Mouse (Mus musculus) cerebellum, adult 8-10 months (tissue): ENCODE results near the gene Nhsl2.

ENCODE experiments used
- DNase-seq: peaks from one replicate; pipeline ENCODE4 v3.0.0; 2022

The Nhsl2 gene

DNA sequence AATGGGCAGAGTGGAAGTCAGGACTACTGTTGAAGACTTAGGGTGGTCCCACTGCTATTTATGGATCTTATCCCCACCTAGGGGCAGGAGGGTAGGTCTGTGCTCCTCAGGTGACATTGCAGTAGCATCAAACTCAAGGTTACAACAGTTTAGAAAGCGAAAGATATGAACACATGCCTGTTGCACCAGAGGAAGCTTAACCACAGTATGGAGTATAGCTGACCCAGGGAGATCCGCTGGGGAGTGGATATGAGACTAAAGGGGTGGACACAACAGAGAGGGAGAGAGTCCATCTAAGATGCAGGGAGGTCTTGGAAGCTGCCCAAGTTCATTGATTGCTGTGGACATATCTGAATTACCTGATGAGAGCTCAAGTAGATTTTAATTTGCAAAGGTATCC, 204.2 kb downstream of the Nhsl2 start:
- no peak for DNase-seq

DNA sequence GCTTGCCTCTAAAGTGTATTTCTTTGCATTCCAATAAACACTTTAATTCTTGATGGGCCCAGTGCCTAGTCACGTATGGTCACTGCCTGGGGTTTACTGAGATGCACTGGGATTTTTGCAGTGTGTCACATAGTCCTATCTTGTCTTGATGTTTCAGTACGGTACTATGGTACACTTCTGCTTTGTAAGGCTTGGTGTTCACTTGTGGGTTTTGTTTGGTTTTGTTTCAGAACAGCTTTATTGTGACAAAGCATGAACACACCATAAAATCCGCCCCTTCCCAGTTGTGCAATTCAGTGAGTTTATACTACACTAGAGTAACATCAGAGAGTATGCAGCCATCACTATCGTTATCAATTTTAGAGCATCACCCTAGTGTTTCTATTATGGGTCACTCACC, 204.8 kb downstream of the Nhsl2 start:
- no peak for DNase-seq

DNA sequence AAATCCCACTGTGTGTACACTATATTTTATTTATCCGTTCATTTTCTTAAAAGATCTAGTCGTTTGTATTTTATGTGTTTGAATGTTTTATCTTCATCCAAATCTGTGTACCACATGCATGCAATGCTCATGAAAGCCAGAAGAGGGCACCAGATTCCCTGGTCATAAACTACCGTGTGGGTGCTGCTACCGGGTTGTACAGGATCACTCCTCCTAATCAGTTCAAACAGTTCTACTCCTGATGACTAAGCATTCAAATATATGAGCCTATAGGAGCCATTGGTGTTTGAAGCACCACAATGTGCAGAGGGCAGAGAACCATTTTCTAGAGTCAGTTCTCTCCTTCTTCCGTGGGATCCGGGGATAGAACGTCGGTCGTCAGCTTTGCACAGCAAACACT, 210.3 kb downstream of the Nhsl2 start:
- no peak for DNase-seq

DNA sequence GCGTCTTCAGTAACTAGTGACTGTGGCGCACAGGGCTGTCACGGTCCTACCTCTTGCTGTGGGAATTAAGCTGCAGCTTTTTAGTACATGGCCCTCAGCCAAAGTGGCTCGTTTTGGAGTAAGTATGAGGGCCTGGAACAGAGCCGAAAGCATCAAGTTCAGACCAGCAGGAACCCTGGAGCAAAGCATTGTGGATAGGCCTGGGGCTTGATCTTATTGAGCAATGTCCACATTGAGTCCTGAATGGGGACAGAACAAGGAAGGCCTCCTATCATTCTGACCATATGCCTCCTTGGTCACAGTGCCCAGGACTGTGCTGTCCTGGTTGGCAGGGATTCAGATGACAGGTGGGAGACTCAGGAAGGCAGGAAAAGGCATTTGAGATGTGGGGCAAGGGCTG, 211.1 kb downstream of the Nhsl2 start:
- peak; percentile 81 for DNase-seq

DNA sequence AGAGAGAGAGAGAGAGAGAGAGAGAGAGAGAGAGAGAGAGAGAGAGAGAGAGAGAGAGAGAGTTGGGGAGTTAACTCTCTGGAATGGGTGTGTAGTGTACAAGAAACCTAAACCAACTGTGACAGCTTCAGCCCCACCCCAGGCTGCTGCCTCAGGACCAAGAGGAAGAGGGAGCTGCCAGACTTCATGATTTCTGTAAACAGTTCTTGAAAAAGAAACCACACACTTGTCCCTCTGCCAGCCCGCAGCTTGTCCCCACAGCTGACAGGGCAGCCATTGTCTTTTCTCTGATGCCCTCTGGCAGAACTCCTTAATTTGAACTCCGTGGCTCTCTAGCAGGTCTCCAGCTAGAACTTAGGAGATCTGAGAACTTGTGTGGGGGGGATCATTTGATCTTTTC, 211.7 kb downstream of the Nhsl2 start:
- DNase-seq, result peak; percentile 33

DNA sequence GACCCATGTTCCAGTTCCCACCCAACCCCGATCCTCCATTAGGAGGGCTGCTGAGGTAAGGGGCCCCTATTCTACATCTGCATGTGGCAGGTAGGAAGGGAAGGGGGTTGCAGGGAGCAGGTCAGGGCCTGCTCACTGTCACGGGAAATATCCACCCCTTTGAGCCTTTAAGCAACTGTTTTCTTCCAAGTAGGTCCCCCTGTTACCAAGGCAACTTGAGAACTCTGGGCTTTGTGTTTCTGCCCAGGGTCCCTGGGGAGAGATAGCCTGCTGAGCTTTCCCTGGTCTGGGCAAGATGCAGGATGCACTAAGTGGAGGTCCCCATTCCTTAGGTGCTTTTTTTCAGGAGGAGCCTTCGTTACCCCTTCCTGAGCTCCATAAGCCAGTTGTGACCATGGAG, 214.9 kb downstream of the Nhsl2 start:
- DNase-seq, result no peak

DNA sequence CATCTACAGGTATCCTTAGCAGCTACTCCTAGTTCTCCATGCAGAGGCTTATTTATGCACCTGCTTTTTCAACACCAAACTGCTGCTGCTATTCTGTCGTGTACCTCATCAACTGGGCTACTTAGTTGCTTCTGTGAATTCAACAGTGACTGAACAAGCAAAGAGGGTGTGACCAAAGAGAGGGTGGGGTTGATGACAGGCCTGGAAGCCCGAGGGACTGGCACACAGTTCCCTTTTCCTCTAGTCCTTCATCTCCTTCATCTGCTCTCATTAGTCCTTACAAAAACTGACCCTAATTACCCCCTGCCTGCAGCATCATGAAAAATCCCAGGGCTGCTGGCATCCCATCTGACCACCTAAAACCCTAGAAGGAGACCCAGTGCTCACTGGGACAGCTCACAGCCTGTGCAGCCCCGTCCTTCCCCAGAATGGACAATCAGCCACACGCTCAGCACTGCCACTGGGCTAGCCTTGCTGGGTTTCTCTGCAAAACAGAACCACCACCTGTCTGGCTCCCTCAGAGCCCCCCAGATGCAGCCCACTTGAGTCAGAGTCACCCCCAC, 216.1 kb downstream of the Nhsl2 start:
- no peak for DNase-seq

DNA sequence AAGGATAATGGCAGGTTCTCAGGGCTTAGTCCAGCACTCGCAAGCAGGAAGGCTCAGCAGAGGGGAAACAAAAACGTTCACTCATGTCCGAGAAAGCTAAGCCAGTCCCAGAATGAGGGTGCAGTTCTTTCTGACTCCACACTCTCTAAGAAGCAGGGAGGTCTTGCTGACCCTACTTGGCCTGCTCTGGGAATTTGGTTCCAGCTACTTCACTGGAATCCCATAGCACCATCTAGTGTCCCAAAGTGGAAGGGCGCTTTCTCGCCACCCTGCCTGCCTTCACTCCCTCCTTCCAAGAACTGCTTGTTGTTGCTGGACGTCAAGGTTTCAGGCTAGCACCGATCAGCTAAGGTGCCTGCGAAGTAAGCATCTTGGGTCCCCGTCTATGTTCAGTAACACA, 216.9 kb downstream of the Nhsl2 start:
- peak; percentile 79 for DNase-seq

DNA sequence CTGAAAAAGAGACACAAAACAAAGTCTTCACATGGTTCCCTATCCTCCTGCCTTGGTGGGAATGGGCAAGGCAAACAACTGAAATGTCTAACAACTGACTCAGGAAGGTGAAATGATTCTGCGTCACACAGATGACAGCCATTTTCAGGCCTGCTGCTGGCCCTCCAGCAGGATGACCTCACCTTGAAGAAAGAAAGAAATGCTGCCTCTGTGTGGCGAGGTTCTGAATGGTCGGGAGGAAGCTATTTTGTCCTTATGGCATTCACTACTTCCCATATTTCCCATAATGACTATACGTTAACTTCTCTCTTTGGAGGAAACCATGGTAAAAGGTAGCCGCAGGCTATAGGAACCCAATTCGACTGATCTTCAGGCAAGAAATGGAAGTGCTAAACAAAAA, 217.9 kb downstream of the Nhsl2 start:
- DNase-seq, result peak; percentile 26

DNA sequence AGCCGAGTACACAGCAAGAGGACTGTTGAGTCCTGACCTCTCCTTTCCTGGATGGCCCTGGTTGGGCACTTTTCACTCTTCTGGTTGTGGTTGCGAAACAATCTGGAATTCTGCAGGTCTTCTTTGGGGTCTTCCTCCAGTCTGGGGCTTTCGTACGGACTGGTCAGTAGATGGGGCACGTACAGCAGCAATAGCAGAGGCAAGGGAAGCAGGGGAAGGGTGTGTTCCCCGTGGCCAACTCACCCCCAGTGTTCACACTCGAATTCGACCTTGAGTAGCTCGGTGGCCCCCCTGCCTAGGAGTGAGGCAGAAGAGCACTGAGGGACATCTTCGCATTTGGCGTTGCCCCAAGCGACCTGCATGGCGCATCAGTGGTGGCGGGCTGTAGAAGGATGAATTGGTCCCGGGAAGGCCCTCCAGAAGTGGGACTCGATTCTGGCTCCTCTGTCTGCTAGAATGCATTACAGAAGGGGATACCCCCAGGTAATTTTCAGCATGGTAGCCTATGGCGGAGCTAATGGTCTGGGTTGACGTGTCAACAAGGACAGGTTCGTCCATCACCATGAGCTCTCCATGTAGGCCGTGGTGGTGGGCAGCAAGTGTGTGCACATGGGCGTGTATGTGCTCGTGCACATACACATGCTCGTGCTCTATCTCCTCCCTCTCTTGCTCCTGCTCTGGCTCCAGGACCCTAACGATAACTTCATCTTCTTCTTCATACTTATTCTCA, 219.8 kb downstream of the Nhsl2 start:
- DNase-seq, result no peak

DNA sequence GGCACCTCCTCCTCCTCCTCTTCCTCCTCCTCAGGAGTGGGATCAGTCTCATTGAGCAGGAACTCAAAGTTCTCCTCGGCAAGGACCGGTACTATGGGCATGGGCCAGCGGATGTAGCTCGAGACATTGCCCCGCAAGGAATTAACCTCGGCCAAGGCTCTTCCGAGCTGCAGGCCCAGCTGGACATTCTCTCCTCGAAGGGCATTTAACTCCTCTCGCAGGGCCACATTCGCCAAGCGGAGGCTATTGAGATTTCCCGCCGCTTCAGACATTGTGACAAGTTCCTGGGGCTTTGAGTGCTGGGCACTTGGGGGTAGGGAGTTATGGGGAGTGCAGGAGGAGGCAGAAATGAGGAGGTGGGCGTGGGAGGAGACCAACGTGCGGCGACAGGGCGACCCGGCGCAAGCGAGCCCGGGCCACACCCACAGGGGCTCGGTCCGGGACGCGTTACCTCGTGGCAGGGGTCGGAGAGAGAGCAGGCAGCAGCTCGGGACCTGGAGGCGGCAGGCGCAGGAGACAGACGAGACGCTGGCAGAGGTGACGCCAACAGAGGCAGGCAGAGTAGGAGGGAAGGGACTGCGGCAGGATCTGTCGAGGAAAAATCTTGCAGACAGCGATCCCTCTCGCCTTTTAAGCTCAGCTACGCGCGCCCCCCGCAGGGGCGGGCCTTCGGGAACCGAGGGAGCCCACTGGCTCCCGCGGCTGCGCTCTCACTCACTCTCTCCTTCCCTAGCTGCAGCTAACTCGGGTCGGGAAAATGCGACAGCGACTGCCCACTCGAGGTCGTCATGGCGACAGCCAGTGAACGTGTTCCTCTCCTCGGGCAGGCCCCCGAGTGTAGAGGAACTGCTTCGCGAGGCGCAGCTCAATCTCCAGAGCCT, 221.6 kb downstream of the Nhsl2 start, which contains the start of gene Rtl5:
TSS of gene Rtl5 (minus strand) at position 714 of the 881 bp plus-strand sequence.
- peak; percentile 30 for DNase-seq

DNA sequence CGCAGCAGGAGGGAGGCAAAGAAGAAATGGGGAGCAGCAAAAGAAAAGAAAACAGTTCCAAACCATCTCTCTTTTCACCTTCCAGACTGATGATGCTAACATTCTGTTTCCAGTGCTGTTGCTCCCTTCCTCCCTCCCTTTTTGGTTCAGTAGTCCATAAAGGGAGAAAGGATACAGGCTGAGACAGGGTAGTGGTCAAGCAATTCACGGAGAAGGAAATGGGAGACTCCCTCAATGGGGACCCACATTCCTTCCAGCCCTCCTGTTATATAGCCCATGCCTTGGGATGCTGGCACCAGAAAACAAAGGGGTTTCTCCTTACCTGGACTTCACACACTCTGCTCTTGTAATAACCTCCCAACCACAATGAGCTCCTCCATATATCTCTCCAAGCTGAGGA, 222.3 kb downstream of the Nhsl2 start:
- DNase-seq, result no peak

DNA sequence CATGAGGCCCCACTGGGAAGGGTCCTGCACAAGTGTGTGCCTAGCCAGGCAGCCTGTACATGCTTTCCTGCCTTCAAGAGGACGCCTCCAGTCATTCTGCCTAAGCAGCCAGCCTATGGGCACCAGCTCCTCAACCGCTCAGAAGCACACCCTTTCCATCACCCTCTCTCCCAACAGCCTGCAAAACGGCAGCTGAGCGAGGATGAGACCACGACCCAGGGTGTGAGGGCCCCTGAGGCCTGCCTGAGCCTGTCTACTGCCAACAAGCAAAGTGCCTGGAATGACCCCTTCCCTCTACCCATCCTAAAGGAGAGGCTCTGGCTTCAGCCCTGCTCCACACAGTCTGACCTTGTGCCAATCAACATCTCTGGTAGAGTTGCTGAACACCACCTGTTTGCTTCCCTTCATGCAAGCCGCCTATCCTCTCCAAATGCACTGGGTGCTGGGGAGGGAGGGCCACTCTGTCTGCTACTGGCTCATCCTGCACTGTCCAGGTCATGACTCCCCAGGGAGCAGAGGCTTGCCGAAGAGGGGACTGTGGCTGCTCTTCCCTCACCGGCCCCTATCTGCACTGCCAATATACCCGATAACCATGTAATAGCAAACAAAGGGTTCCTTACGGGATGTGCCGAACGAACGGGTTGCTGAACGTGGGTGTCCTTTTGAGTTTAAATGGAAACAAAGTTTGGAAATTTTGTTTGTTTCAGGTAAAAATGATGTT, 224.6 kb downstream of the Nhsl2 start:
- DNase-seq, result no peak

DNA sequence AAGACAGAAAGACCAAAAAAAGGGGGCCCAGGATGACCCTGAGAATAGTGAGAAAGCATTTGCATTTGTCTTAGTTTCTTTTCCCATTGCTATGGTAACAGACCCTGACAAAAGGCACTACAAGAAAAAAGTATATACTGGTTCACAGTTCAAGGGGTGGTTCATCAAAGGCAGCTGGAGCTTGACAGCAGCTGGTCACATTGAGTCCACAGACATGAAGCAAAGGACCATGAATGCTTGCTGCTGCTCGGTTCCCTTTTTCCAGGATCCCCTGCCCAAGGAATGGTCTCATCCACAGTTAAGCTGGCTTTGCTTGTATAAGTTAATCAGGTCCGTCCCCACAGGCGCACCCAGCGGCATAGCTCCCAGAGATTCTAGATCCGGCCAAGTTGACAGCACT, 225.2 kb downstream of the Nhsl2 start:
- DNase-seq, result no peak

DNA sequence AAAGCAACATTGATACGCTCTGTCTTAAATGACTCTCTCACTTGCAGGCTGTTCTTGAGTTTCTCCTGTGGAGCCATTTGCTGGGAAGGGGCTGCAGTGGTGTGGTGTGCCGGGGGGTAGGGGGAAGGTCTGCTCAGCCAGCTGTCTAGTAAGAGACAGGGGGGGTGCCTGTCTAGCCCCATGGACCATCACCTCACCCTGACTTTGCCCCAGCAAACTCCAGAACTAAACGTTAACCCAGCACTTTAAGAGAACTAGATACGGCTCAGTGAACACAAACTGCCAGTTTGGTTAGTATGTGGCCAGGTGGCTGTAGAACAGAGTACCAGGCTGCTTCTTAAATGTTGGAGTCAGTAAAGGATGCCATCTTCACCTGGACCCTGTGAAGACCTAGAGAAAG, 226.0 kb downstream of the Nhsl2 start:
- DNase-seq, result no peak

DNA sequence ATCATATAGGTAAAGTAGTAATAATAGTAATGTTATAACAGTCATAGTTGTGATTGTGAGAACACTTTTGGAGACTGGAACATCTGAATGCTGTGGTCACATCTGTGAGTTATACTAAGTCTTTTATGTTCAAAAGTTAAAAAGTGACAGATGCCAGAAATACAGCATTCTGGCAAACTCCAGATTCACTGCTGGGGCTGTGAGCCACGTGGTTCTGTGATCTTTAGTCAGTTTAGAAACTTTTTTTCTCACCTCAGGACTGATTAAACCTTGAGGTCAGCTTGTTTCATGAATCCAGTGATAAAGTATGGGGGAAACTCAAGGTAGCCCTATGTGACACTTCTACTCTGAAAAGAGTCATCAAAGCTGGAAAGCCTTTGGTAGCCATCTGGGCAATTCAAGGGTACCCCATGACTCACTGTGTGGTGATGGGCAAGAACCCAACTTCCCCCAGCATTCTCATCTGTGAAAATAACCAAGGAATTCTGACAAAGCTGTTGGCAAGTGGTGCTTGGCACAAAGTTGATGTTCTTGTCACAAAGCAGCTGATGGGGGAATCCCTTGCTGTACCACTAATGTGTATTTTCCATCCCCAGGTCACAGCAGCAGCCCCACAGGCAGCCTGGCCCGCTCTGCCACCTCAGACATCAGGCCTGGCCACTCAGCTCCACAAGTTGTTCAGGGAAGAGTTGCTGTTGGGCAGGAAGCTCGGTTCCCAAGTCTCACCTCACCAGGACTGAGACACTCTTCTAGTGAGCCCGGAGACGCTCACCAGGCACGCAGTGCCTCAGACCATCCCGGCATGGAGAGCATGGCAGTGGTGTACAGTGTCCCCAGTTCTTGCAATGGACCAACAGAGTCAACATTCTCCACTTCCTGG, 227.9 kb downstream of the Nhsl2 start:
- no peak for DNase-seq

DNA sequence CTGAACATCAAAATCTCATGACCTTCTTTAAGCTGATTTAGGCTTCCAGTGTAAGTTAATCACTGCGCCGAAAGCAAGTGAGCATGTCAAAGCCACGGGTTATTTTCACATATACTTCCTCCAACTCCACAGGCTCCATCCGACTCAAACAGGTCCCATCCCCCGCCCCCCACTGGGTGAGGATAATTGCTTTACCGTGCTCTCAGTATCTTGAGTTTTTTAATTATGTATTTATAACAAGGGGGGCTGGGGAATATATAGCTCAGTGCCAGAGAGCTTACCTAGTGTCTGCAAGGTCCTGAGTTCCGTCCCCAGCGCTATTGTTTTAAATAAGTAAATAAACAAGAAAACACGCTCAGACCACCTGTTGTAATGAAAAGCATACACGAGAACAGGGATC, 231.9 kb downstream of the Nhsl2 start:
- no peak for DNase-seq

DNA sequence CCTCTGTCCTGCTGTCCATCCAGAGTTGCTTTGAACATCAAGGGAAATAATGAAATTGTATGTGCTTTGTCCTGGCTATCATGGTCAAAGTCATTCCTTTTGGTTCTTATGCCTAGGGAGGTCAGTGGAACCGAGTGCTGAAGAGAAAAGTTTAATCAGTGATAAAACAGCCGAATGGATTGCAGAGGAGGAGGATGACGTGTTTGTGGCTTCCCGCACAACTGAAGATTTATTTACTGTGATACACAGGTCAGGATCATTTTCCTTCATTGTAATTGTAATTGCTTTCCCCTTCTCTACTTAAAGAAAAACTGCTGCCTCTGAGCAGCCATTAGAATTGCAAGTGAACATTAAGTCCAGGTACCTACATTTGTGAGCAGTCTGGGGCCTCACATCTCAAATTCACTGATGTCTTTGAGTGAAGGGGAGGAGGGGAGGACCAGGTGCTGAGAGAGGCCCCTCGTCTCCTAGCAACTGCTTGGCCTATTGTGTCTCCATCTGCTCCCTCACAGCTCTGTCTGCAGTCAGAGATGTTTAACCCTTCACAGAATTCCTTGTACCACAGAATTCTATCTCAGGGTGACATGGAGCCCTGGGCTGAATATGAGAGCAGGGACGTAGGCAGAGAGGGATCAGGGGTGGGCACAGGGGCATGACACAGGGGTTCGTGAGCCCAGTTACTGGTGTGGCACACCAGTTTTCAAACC, 232.5 kb downstream of the Nhsl2 start:
- peak; percentile 36 for DNase-seq

DNA sequence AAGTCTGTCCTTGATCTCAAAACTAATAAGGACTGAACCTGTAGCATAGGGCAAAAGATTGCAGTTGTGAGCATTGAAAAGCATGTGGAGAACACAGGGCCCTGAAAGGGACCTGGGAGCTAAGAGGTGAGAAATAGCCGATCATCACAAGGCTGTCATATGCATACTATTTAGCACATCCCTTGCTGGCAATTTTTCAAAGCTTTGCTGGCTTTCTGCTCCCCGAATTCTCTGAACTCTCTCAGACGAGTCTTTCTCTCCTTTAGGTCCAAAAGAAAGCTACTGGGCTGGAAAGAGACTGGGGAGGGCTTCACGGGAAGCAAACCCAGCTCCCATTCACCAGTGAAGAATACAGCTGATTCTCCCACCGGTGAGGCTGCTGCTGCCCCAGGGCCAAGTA, 233.2 kb downstream of the Nhsl2 start:
- no peak for DNase-seq

DNA sequence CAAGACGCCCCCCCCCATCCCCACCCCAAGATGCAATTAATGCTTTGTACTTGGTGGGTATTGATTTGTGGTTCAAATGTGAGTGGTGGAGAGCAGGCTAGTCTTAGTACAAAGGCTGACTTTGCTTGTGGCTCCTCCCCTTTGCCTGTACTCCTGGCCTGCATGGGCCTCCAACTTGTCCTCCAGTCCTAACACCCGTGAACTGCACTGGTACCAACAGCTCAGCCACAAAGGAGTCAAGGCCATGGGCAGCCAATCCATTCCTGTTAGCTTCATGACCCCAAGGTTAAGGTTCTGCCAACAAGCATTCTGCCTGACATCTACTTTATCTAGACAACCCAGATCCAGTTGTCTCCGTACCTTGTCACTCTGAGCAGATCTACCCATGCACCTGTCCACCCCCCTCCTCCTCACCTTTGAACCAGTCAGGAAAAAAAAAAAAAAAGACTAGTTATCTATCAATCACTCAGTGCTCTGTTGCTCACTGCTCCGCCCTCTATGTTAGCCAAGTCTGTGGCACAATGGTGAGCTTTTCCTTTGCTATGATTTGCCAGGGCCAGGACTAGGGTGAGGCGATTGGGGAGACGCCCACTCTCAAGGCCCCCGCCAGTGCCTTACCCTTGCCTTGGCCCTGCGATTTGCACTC, 236.7 kb downstream of the Nhsl2 start:
- no peak for DNase-seq

DNA sequence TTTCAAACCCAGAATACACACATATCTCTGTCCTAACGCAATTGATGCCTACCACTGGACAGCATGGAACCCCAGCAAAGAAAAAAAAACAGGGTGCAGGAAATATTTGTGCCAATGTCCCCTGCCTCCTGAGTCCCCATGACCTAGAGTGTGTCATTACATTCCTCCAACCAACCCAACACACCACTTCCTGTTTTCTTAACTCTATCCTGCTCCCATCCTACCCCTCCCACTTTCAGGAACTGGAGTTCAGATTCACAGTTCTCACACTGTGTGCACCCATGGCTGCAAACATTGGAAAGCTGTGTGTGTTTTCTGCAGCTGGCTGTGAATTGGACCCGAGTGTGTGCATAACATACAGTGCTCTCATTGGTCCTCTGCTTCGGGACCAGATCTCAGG, 241.4 kb downstream of the Nhsl2 start:
- no peak for DNase-seq
